Mouse (Mus musculus): ENCODE data around the gene D16Ertd472e. TPM values are rescaled to one million over a fixed set of nuclear protein-coding genes. Genes with fewer than 3 reads are reported as not detected.
"Not testable (repeated sequence)": the region's sequence is repeated elsewhere in the genome, so short reads cannot be mapped to it uniquely, and the experiment has no call there.

The D16Ertd472e gene
- polyA plus RNA-seq, 1 experiment: 1.9 TPM

DNA sequence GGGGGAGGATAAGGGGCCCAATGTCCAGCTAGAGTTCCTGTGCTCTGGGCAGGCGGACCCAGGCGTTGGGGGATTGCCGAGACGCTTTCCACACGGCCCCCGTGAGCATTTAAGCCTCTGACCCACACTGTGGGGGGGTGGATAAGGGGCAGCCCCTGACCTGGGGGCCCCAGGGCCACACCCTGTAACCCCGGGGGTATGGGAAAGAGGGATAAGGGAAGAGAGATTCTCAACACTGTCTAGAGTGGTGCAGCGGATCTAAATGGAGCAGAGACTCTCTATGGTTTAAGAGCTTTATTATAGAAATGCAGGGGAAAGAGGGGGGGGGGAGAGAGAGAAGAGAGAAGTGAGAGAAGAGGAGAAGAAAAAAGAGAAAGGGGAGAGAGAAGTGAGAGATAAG lies 42.0 kb downstream of the D16Ertd472e start:
- Histone ChIP-seq H3K4me1 (ENCODE audit: control insufficient read depth, insufficient read depth, low read length) (no peaks in the 10 kb centered on the region), H3K36me3 (ENCODE audit: control insufficient read depth, insufficient read depth, low read length) (no peaks in the 10 kb centered on the region), H3K27ac (ENCODE audit: insufficient read depth, low read depth, low read length) (no peak overlapping the region), H3K27me3 (replicated peaks; ENCODE audit: control insufficient read depth, insufficient read depth, low read length) (no peaks in the 10 kb centered on the region), H3K4me3 (ENCODE audit: insufficient read depth, low read depth, low read length) (no peak overlapping the region)
- TF ChIP-seq POLR2A (IDR thresholded peaks at IDR 0.05; ENCODE audit: low read depth, low read length) (no peak), CTCF (conservative IDR thresholded peaks at IDR 0.05; ENCODE audit: insufficient read depth, insufficient read length, low read depth, low read length) (no peak)
- 66% methylated on average over 8 of the region's 8 CpGs for WGBS
- no peak for DNase-seq

DNA sequence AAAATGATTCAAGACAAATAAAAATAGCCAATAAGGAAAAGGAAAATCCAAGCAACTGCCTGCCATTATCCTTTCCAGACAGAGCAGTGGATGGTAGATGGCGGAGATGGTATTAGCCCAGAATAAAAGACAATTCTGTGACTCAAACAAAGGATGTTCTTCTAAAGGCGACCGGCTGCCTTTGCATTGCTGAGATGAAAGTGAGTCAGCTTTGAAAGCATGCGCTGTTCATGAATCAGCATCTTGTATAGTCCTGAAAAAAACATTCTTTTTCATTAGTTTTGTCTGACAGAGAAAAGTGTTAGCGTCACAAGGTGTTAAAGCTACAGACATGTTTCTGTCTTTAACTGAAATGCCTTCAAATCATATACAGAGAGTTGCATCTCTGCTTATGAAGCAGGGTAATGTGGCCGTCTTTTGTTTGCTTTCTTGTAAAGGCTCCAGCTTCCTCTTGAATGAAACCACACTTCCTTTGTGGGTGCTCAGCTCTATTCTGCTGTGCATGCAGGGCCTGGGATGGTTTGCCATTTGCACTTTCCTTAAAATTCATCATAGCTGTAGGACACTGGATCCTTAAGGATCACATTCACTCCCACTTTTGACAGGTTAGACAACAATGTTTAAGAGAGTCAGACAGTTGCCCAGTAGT lies 44.4 kb downstream of the D16Ertd472e start:
- no peak overlapping the region for H3K27ac ChIP-seq (ENCODE audit: insufficient read depth, low read depth, low read length)
- 78% methylated on average over 6 of the region's 6 CpGs for WGBS

DNA sequence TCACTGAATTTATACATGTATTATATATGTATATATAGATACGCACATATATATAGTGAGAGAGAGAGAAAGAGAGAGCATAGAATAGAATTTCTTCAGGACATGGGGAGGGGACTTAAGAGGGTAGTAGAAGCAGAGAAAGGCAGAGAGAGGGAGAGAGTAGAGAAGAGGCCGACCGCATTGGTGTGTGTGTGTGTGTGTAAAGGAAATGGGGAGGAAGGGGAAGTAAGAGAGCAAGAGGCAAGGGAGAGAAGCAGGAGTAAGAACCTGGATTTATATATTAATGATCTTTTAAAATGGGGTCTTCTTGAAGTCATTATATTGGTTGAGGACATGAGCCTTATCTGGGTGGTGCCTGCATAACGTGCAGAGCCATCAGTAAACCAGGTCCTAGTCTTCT lies 53.5 kb downstream of the D16Ertd472e start:
- H3K4me3 ChIP-seq (ENCODE audit: insufficient read depth, low read depth, low read length): no peak overlapping the region
- no peaks in the 10 kb centered on the region for H3K4me1 ChIP-seq (ENCODE audit: control insufficient read depth, insufficient read depth, low read length)
- no peak for TF ChIP-seq CTCF (conservative IDR thresholded peaks at IDR 0.05; ENCODE audit: insufficient read depth, insufficient read length, low read depth, low read length)
- no peak for TF ChIP-seq POLR2A (IDR thresholded peaks at IDR 0.05; ENCODE audit: low read depth, low read length)
- DNase-seq: no peak
- 89% methylated on average over 4 of the region's 4 CpGs for WGBS
- no peak overlapping the region for H3K27ac ChIP-seq (ENCODE audit: insufficient read depth, low read depth, low read length)
- H3K27me3 ChIP-seq (replicated peaks; ENCODE audit: control insufficient read depth, insufficient read depth, low read length): no peaks in the 10 kb centered on the region
- H3K36me3 ChIP-seq (ENCODE audit: control insufficient read depth, insufficient read depth, low read length): no peaks in the 10 kb centered on the region

More for the DNA sequence above, 44.4 kb downstream of the D16Ertd472e start:
- no peaks in the 10 kb centered on the region for H3K36me3 ChIP-seq (ENCODE audit: control insufficient read depth, insufficient read depth, low read length)
- no peak for TF ChIP-seq POLR2A (IDR thresholded peaks at IDR 0.05; ENCODE audit: low read depth, low read length)
- no peak for TF ChIP-seq CTCF (conservative IDR thresholded peaks at IDR 0.05; ENCODE audit: insufficient read depth, insufficient read length, low read depth, low read length)
- DNase-seq: no peak
- no peak overlapping the region for H3K4me3 ChIP-seq (ENCODE audit: insufficient read depth, low read depth, low read length)
- H3K27me3 ChIP-seq (replicated peaks; ENCODE audit: control insufficient read depth, insufficient read depth, low read length): no peaks in the 10 kb centered on the region
- H3K4me1 ChIP-seq (ENCODE audit: control insufficient read depth, insufficient read depth, low read length): no peaks in the 10 kb centered on the region

DNA sequence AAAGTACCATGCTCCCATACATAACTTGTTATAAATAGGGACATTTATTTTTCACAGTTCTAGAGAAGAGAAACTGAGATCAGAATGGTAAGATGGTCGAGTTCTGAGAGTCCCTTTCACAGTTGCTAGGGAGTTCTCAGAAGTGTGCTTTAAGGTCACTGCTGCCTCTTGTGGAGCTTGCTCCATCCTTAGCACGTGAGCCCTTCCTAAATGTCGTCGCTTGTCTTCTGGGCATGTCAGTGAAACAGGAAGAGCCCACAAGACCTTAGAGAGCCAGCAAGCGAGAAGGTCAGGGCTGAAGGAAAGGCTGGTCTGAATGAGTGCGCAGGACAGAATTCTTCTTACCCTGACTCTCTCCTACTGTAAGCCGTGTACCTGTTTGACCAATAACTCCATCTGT lies 57.8 kb downstream of the D16Ertd472e start:
- H3K27ac ChIP-seq (ENCODE audit: insufficient read depth, low read depth, low read length): no peak overlapping the region
- TF ChIP-seq CTCF (conservative IDR thresholded peaks at IDR 0.05; ENCODE audit: insufficient read depth, insufficient read length, low read depth, low read length): no peak
- TF ChIP-seq POLR2A (IDR thresholded peaks at IDR 0.05; ENCODE audit: low read depth, low read length): no peak
- no peaks in the 10 kb centered on the region for H3K4me1 ChIP-seq (ENCODE audit: control insufficient read depth, insufficient read depth, low read length)
- H3K36me3 ChIP-seq (ENCODE audit: control insufficient read depth, insufficient read depth, low read length): no peaks in the 10 kb centered on the region
- no peak overlapping the region for H3K4me3 ChIP-seq (ENCODE audit: insufficient read depth, low read depth, low read length)
- DNase-seq: no peak
- no peaks in the 10 kb centered on the region for H3K27me3 ChIP-seq (replicated peaks; ENCODE audit: control insufficient read depth, insufficient read depth, low read length)
- WGBS: 55% methylated on average over 7 of the region's 7 CpGs

DNA sequence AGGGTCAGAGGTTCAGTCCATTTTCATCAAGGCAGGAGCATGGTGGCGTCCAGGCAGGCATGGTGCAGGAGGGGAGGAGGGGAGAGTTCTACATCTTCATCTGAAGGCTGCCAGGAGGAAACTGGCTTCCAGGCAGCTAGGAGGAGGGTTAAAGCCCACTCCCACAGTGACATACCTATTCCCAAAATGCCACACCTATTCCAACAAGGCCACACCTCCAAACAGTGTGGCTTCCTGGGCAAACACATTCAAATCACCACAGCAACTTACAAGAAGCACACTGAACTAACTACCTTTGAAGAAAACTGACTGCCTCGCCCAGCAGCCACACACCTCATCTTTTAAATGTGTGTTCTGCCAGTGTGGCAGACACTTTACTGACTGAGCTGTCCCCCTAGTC lies 59.3 kb downstream of the D16Ertd472e start:
- no peak for DNase-seq
- Histone ChIP-seq H3K27ac (ENCODE audit: insufficient read depth, low read depth, low read length) (no peak overlapping the region), H3K4me1 (ENCODE audit: control insufficient read depth, insufficient read depth, low read length) (no peaks in the 10 kb centered on the region), H3K36me3 (ENCODE audit: control insufficient read depth, insufficient read depth, low read length) (no peaks in the 10 kb centered on the region), H3K4me3 (ENCODE audit: insufficient read depth, low read depth, low read length) (no peak overlapping the region), H3K27me3 (replicated peaks; ENCODE audit: control insufficient read depth, insufficient read depth, low read length) (no peaks in the 10 kb centered on the region)
- TF ChIP-seq POLR2A (IDR thresholded peaks at IDR 0.05; ENCODE audit: low read depth, low read length) (no peak), CTCF (conservative IDR thresholded peaks at IDR 0.05; ENCODE audit: insufficient read depth, insufficient read length, low read depth, low read length) (no peak)
- WGBS: 89% methylated on average over 2 of the region's 2 CpGs

DNA sequence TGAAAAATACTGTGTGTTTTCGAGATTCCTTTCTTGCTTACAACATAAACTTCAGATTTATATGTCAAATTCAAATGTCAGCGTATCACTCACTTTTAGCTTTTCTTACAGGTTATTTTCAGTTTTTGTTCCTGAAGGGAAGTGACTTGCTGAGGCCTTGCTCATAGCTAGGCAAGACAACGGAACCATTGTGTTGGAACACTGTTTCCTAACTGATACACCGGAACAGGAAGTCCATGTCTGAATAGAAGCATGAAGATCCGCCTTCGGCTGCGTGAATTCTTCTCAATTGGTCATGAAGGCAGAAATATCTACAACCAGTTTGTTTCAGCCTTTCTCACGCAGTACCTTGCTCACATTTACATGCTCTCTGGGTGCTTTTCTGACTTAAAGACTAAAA lies 65.0 kb downstream of the D16Ertd472e start:
- TF ChIP-seq CTCF (conservative IDR thresholded peaks at IDR 0.05; ENCODE audit: insufficient read depth, insufficient read length, low read depth, low read length): no peak
- no peak for TF ChIP-seq POLR2A (IDR thresholded peaks at IDR 0.05; ENCODE audit: low read depth, low read length)
- Histone ChIP-seq H3K4me3 (ENCODE audit: insufficient read depth, low read depth, low read length) (no peak overlapping the region), H3K4me1 (ENCODE audit: control insufficient read depth, insufficient read depth, low read length) (no peaks in the 10 kb centered on the region), H3K36me3 (ENCODE audit: control insufficient read depth, insufficient read depth, low read length) (no peaks in the 10 kb centered on the region), H3K27me3 (replicated peaks; ENCODE audit: control insufficient read depth, insufficient read depth, low read length) (no peaks in the 10 kb centered on the region), H3K27ac (ENCODE audit: insufficient read depth, low read depth, low read length) (no peak overlapping the region)
- 83% methylated on average over 8 of the region's 8 CpGs for WGBS
- DNase-seq: no peak

DNA sequence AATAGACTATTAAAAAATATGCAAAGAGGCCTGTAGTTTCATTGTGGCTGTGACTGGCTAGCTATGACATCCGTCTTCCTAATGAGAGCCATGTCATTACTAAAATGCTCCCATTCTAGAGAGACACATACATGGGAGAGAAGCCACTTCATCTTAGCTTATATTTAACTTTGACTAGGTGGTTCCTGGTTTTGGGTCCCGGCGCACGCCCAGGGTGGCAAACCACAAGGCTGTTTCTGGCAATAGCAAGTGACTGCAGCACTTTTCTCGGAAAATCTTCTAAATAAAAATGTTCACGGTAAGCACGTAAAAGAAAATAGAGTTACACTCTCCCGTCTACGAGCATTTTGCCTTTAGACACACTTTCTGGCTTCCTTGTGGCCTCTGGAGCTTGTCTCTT lies 74.0 kb downstream of the D16Ertd472e start:
- TF ChIP-seq POLR2A (IDR thresholded peaks at IDR 0.05; ENCODE audit: low read depth, low read length): no peak
- TF ChIP-seq CTCF (conservative IDR thresholded peaks at IDR 0.05; ENCODE audit: insufficient read depth, insufficient read length, low read depth, low read length): no peak
- DNase-seq: no peak
- no peaks in the 10 kb centered on the region for H3K27me3 ChIP-seq (replicated peaks; ENCODE audit: control insufficient read depth, insufficient read depth, low read length)
- H3K4me1 ChIP-seq (ENCODE audit: control insufficient read depth, insufficient read depth, low read length): no peaks in the 10 kb centered on the region
- no peak overlapping the region for H3K4me3 ChIP-seq (ENCODE audit: insufficient read depth, low read depth, low read length)
- H3K27ac ChIP-seq (ENCODE audit: insufficient read depth, low read depth, low read length): no peak overlapping the region
- H3K36me3 ChIP-seq (ENCODE audit: control insufficient read depth, insufficient read depth, low read length): no peaks in the 10 kb centered on the region
- WGBS: 87% methylated on average over 9 of the region's 9 CpGs

DNA sequence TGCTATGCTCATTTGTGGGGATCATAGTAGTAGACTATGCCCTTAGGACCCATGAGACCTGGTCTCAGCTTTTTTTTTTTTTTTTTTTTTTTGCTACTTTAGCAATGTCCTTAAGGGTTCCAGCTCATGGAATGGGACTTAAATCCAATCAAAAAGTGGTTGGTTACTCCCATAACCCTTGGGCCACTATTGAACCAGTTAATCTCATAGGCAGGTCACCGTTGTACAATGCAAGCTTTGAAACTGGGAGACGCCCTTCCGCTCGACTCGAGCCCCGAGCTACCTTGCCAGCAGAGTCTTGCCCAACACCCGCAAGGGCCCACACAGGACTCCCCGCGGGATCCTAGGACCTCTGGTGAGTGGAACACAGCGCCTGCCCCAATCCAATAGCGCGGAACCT lies 83.8 kb downstream of the D16Ertd472e start:
- not testable (repeated sequence) for H3K36me3 ChIP-seq (ENCODE audit: control insufficient read depth, insufficient read depth, low read length); DNase-seq; H3K27ac ChIP-seq (ENCODE audit: insufficient read depth, low read depth, low read length); H3K27me3 ChIP-seq (replicated peaks; ENCODE audit: control insufficient read depth, insufficient read depth, low read length); H3K4me3 ChIP-seq (ENCODE audit: insufficient read depth, low read depth, low read length); H3K4me1 ChIP-seq (ENCODE audit: control insufficient read depth, insufficient read depth, low read length)
- 98% methylated on average over 12 of the region's 12 CpGs for WGBS
